Mouse (Mus musculus) urinary bladder, adult 18-20 months (tissue): Measurements from ENCODE around the gene Ctxn1.
A peak's percentile ranks its signal among the peaks of the same experiment; 100 is the strongest.

Experiments
- DNase-seq, 2 experiments: peaks; one replicate each; pipeline ENCODE4 v3.0.0; 2022; ENCODE audit warnings: low spot score in 2 of 2, mixed read lengths in 2 of 2

The Ctxn1 gene

DNA sequence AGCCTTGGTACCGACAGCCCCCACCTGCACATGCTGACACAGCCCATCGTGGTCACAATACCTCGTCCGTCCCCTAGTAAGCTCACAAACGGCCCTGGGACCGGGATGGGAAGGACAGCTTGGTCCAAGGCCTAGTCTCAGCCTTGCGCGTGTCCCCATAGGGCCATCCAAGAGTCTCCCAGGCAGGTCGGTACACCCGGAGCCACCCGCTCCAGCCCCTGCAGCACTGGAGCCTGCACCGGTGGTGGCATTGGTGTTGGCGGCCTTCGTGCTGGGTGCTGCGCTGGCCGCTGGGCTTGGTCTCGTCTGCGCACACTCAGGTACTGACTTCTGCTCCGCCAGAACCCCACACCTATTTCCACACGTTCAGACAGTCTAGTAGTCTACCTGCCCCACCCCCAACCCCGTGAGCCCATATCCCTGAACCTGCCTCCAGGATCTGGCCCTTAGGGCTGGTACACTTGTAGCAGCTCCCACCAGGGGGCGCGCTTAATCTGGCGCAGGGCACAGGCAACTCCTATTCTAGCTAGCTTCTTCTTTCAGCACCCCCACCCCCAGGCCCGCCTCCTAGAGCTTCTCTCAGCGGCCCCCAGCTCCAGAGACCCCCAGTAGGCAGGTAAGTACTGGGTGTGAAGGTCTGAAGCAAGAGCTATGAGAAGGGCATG lies 8.6 kb downstream of the Ctxn1 start:
- peak; percentile 56 to 79 for DNase-seq

DNA sequence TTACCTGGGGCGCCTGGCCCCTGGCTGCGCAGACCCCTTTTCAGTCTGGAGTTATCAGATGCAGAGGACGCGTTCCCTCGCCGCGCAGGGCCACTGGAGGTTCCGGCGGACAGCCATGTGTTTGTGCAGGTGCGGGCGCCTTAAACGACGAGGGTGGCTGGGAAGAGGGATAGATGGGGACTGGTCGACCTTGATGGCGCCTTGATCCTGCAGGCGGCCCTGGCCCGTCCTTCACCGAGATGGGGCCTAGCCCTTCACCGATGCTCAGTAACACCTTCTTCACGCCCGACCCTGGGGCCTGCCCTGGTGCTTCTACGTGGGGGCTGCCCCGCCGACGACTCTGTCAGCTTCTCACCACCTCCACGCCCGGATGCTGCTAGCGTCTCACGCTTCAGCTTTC lies 9.9 kb downstream of the Ctxn1 start:
- DNase-seq = no peak

DNA sequence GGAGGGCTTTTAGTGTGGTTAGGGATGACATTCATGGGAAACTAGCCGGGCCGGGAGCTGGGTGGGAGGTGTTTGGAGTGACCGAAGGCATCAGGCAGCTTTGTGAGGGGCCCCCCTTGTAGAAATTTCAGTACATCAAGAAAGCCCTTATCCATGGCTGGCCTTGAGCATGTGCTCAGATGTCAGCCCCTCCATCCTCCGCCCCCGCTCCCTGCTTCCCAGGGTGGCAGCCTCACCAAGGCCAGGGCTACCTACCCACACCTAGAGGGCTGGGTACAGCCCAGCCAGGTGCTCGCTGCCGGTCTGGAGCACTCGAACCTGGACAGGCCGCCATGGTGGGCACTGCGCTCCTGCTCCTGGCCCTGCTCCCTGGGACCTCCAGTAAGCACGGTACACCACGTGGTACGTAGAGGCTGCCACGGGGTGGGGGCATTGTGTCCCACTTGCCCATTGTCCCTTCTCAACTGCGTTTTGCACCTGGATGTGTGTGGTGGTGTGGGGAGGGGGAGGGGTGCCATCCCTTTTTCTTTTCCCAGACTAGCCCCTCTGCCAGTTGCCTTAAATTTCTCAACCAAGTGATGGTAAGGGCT lies 11.0 kb downstream of the Ctxn1 start, which contains the start of gene Tgfbr3l:
Gene Tgfbr3l (plus strand): TSS at position 264 of the 590 bp plus-strand sequence.
- DNase-seq = no peak

DNA sequence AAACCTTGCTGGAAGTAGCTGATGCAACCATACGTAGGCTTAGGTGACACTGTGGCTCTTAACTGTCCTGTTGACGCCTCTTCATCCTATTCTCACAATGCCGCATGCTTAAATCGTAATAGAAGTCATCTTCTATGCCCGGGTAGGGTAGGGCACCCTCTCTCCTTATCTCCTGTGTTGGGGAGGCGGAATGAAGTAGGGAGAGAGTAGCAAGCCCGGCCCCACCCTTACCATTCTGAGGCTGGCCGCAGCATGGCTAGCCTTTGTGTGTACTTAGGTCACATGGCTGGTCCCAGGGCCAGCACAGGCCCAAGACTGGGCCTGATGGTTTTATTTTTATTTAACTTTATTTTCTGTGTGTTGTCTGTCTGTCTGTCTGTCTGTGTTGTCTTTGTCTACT lies 11.8 kb downstream of the Ctxn1 start:
- DNase-seq = no peak

DNA sequence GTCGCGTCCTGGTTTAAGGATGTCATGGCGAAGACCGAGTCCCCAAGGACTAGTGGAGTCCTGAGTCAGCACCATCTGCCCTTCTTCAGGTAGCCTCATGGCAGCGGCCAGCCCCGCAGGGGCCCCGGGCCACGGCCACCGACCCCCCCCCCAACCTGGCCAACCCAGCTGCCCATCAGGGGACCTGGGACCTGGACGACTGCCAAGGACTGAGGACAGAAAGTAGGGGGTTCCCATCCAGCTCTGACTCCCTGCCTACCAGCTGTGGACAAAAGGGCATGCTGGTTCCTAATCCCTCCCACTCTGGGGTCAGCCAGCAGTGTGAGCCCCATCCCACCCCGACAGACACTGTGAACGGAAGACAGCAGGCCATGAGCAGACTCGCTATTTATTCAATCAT lies 13.3 kb downstream of the Ctxn1 start:
- DNase-seq = no peak

DNA sequence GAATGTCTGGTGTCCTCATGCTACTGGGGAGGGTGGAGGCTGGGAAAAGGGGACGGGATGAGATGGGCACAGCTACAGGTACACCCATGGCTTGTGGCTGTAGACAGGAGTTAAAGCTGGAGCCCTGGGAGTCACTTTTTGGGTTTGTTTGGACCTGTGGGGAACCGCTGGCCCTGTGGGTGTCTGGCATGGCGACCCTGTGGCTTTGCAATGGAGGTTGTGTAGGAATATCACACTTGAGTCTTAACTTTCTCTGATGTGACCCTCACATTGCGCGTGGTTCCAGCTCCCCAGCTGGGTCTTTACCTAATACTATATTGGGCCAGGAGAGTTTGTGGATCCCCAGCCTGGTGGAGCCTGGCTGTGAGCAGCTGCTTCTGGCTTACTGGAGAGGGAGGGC lies 14.0 kb downstream of the Ctxn1 start:
- DNase-seq = no peak

DNA sequence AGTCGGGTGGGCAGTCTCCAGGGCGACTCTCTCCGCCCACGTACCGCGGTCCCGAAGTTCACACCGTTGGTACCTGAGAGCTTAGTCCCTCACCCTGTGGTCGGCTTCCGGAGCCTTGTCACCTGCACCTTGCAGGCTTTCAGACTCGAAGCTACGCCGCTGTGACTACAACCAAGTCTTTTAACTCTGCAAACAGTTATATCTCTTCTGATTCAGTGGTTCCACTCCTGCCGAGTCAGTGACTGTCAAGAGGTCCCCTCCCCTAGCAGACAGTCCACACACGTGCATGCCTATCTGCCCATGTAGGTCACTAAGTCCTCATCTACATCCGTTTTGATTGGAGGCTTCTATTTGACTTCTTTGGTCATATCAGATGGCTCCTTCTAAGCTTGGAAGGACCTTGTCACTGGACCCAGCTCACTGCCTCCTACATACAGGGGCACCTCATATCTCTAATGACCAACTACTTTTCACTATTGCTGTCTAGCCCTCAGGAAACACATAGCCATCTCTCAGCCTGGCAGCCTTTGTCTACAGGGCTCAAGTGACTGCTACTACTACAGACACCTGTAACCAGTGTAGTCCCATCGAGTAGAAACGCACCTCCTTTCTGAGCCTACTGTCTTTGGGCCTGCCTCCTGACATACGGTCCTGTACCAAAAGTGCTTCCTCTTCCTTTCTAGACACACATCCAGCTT lies 19.7 kb downstream of the Ctxn1 start:
- no peak for DNase-seq

DNA sequence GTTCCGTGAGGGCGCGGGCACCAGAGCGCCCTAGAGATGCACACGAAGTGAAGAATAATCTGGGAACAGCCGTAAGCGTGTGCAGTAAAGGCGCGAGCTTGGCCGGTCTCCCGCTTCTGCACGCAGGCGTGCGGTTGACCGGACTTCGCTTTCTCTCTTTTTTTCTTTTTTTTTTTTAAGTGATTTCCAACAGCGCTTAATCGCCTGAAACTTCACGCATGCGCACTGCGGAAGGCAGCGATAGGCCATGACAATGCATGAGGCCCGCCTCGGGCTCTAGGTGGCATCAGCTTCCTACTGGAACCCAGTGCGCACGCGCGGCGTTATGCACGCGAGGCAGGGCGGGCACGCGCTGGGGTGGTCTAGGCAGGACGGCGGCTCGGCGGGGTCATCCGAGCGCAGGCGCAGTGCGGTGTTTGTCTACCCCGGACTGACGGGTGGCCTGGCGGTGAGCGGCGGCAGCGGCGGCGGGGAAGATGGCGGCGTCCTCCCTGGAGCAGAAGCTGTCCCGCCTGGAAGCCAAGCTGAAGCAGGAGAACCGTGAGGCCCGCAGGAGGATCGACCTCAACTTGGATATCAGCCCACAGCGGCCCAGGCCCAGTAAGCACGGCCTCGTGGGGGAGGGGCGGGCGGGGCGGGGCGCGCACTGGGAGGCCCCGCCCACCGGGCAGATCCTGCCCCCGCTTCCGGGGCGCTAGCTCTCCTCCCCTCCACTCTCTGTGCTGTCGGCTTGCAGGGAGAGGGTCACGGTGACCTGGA lies 20.5 kb downstream of the Ctxn1 start, which contains the start of the genes Map2k7 and Gm49320:
Gene Map2k7 (plus strand): TSS at position 307 of the 759 bp plus-strand sequence.
Gene Gm49320 (plus strand): TSS at position 432 of the 759 bp plus-strand sequence.
- peak; percentile 96 to 100 for DNase-seq

DNA sequence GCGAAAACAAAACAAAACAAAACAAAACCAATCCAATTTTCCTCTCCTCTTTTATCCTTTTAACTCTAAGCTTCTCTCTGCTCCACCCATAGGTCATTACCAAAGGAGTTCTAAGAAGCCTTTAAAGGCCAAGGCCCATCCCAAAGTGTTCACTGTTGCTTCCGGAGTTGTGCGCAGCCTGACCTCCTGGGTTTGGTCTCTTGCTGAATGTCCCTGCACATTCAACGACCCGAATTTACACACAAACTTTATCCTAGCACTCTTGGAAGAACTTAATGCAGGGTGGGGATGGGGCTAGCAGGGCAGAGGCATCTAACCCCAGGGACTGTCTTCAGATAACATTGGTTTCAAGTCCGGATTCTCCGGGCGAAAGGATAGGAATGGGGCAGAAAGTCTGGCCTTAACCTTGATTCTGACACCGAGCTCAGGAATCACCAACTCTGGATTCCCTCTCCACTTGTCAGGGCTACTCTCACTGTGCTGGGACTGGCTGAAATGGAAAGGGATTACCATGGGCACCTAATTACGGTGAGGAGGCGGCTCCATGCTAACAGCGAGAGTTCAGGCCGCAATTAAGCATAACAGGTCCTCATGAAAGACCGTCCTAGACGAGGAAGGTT lies 21.1 kb downstream of the Ctxn1 start:
- DNase-seq = no peak

DNA sequence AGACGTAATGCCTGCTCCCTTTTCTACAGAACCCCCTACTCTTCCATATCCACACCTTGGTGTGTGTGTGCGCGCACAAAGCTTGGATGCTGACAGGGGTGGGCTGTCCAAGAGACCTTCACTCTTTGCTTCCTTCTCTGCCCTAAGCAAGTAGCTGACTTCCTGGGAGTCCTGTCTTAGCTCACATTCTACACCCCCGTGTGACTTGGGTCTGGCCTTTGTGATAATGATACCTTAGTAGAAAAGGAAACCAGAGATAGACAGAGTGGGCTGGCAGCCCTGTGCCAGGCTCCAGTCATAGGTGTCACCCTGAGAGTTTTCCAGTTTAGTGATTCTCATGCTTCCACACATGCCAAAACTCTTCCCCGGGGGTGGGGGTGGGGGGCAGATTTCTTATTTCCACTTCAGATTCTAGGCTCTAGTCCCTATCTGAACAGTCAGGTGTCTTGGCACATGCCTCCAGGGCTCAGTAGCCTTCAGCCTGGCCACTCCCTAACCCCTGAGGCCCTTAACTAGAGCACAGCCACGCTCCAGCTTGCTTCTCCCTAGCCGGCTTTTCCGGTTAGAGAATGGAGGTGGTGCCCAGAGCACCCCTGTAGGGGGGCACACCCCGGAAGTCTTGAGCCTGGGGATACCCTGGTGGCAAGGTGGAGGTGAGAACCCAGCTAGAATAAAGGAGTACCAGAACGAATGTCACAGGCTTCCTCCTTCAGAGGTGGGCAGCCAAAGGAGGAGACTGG lies 28.3 kb downstream of the Ctxn1 start:
- DNase-seq = peak; percentile 48 to 81

DNA sequence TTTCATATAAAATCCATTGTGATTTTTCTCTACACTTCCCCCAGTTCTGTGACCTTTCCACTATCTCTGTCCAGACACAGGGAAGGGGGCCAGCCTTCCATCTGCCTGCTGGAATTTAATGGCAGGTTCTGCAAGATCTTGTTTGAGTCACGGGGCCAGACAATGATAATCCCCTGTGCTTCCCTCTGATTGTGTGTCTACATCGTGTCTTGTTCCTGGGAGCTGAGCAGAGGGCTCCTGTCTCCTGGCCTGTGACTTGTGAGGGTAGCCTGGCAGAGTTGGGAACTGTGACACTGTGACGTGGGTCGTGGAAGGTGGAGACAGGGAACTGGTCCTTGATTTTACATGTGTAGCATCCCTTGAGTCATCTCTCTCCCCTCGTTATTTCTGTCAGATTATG lies 29.3 kb downstream of the Ctxn1 start:
- no peak for DNase-seq

DNA sequence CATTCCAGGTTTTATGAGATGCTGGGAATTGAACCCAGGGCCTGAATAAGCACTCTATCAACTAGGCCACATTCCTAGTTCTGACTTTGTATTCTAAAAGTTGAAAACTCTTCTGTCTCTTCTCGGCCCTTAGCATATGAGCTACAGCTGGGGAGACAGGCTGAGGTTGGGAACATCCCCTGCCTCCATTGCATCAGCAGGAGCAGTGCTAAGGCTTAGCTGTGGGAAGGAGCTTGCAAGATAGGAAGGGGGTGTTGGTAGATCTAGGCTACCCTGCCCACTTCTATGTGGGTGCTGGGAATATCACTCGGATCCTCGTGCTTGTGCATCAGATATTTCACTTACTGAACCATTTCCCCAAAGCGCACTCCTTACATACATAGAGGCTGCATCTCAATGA lies 31.2 kb downstream of the Ctxn1 start:
- DNase-seq = no peak

DNA sequence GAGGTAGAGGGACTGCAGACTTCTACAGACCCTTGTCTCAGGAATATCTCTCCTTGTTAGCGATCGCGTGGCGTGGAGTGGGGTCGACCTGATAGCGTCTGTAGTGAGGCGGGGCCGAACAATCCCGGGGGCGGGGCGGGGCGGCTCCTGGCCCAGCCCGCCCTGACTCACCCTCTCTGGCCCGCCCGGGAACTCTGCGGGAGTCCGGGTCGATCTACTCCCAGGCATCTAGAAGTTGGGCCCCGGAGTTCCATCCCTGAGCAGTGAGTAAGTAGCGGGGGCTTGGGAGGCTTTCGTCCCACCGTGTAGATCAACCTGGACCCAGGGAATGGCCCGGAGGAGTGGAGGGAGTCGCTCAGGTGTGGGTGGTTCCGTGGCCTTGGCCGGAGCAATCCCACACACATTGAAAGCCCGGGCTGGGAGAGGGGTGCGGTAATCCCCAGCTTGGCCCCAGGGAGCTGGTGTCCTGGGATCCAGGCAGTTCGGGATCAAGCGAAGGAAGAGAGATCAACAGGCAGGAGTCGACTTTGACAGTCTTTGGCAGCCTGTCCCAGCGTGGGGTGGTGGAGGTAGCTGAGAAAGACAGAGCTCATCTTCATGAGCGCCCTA lies 32.2 kb downstream of the Ctxn1 start, which contains the start of gene Lrrc8e:
Gene Lrrc8e (plus strand): TSS at position 89 of the 609 bp plus-strand sequence.
- DNase-seq = peak; percentile 46 to 70

DNA sequence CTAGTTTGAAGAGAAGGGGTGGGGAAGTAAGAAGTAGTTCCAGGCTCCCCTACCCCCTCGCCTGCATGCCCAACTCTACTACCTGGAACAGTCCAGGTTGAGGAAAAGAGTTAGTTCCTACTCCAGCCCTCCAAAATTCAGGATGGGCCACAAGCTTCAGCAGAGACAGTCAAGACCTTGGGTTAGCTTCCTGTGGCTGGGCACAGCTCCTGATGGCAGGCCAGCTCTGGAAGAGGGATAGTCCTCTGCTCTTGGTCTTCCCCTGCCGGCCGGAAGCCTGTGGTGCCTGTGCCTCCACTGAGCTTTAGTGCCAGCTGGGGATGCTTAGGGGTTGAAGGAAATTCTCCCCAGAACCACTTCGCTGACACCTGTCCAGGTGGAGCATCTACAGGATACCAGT lies 32.8 kb downstream of the Ctxn1 start:
- no peak for DNase-seq

DNA sequence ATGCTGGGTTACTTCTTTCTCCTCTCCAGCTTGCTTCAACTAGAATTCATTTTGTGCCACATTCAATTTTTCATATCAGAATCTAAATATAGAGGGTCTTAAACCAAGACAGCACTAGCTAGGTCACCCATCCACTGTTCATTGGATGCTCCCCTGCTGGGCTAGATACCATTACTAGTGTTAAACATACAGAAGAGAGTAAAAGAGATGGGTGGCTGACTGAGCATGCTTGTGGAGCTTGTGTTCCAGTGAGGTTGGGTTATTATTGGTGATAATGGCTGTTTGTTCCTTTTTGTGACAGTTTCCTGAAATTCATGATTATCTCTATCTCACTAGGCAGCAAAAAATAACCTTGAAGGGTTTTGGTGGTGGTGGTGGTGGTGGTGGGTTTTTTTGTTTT lies 37.0 kb downstream of the Ctxn1 start:
- no peak for DNase-seq

DNA sequence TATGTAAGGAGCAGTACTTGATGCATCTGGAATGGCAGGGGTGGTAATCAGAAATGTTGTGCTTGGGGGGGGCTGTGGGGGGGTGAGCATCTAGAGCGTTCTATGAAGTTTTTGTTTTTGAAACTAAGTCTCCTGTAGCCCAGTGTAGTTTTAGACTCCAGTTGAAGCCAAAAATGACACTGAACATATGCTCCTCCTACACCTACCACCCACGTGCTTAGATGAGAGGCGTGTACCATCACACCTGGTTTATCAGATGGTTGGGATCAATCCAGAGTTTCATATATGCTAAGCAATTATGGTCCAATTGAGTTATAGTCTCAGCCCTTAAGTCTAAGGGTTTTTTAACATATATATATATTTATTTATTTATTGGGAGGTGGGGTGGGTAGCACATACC lies 39.5 kb downstream of the Ctxn1 start:
- DNase-seq = no peak

DNA sequence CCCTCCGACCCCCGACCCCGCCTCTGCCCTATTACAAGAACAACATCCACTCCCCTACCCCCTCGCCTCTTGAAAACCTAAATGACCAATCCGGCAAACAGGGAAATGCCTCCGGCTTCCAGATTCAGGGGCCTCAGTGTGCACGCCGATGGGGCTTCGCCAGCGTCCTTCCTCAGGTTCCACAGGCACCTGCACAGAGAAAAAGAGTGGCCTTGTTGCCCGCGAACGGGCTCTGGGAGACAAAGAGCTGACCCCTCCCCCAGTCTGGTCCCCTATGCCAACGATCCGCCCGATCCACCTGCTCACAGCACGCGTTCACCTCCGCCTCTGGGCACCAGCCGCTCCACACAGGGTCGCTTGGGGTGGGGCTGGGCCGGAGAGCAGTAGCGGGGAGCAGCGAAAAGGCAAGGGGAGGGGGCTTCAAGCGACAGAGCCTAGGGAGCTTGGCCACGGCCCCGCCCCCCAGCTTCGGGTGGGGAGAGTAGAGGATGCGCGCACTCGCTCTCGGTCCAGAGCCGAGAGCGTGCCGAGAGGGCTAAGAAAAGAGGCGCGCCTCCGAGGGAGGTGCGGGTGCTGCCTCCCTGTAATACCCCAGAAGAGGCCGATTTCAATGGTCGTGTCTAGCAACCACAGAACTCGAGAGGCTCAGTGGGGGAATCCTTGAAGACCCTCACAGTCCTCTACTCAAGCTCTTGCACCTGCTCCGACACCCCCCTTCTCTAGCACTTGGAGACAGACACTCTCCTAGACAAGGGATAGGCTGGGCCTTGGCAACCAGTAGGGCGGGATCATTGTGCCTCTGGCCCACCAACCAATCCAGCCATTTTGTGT lies 42.1 kb downstream of the Ctxn1 start, which contains the start of gene Prr36:
Gene Prr36 (minus strand): TSS at position 669 of the 831 bp plus-strand sequence.
- no peak for DNase-seq

DNA sequence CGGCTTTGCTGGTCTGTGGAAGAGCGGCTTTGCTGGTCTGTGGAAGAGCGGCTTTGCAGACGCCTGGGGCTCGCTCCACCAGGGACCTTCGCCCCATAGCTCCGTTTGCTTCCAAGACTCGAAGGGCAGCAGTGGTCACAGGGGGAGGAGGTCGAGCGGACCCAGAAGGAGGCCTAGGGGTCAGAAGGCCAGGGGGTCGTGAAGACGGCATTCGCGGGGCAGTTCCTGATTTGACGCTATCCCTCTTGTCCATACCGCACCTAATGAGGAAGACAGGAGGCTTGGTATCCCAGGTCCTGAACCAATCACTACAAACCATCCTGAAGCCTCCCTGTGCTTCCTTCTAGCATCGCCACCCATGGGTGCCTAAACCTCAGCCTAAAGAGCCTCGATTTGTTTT lies 42.8 kb downstream of the Ctxn1 start:
- DNase-seq = no peak
